In the genomic region with DNA sequence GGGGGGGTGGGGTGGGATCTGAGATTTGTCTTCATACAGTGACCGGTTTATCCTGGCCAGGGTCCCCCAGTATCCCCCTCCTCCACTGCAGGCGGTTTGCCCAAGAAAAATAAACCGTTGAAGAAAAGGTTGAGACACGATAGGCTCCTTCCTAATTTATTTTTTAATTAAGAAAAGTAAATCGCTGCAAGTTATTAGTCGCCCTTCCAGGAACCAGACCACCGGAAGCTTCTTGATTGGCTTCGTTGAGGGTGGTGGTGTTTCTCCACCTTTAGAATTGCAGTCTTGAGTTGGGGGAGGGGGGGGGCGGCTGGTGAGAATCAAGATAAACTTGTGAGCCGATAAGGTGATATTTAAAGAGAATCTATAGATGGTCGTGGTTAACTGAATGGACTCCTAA, we compare ENCODE assay signal across 8 mouse cellular contexts. TPM values are rescaled to one million over a fixed set of nuclear protein-coding genes. Genes with fewer than 3 reads are reported as not detected.
DNase-seq lines count a peak whose midpoint lies in the region; ATAC-seq lines count a peak whose summit lies in the region.

No protein-coding gene starts in this region.

- peaks cover 80% of the 10 kb centered on the region for H3K4me1 ChIP-seq in kidney, embryonic 15.5 days
- peaks cover 69% of the 10 kb centered on the region for H3K4me1 ChIP-seq in embryonic facial prominence, embryonic 10.5 days
- H3K4me1 ChIP-seq in intestine, embryonic 16.5 days (ENCODE audit: control insufficient read depth, insufficient read depth, low read length), result peaks cover 39% of the 10 kb centered on the region
- peaks cover 80% of the 10 kb centered on the region for H3K4me1 ChIP-seq in neural tube, embryonic 13.5 days (replicated peaks)

- ATAC-seq in kidney, embryonic 15.5 days (replicated peaks; ENCODE audit: low FRiP score), result no peak
- ATAC-seq in intestine, embryonic 16.5 days, result no peak
- ATAC-seq in neural tube, embryonic 13.5 days (ENCODE audit: low read depth), result no peak
- ATAC-seq in cerebellum, adult (ENCODE audit: insufficient number of reproducible peaks, low FRiP score, low TSS enrichment), result no peak

- no peaks in the 10 kb centered on the region for H3K9me3 ChIP-seq in kidney, embryonic 15.5 days (replicated peaks)
- H3K9me3 ChIP-seq in embryonic facial prominence, embryonic 10.5 days, result no peaks in the 10 kb centered on the region
- H3K9me3 ChIP-seq in intestine, embryonic 16.5 days (ENCODE audit: control insufficient read depth, low read length), result no peaks in the 10 kb centered on the region
- no peaks in the 10 kb centered on the region for H3K9me3 ChIP-seq in neural tube, embryonic 13.5 days

- H3K27me3 ChIP-seq in kidney, embryonic 15.5 days, result no peaks in the 10 kb centered on the region
- no peaks in the 10 kb centered on the region for H3K27me3 ChIP-seq in embryonic facial prominence, embryonic 10.5 days (replicated peaks; ENCODE audit: low read depth, poor library complexity, severe bottlenecking)
- H3K27me3 ChIP-seq in intestine, embryonic 16.5 days (replicated peaks; ENCODE audit: control insufficient read depth, insufficient read depth, low read length), result peaks cover 6% of the 10 kb centered on the region
- peaks cover 62% of the 10 kb centered on the region for H3K27me3 ChIP-seq in neural tube, embryonic 13.5 days

- WGBS in kidney, embryonic 15.5 days, result under 1% methylated on average over 11 of the region's 11 CpGs
- under 1% methylated on average over 11 of the region's 11 CpGs for WGBS in embryonic facial prominence, embryonic 10.5 days
- WGBS in intestine, embryonic 16.5 days, result 8% methylated on average over 11 of the region's 11 CpGs
- WGBS in neural tube, embryonic 13.5 days, result under 1% methylated on average over 11 of the region's 11 CpGs

- peak overlapping the region; percentile 89 for H3K4me2 ChIP-seq in kidney, embryonic 15.5 days
- H3K4me2 ChIP-seq in intestine, embryonic 16.5 days (ENCODE audit: low read depth, low read length), result peak overlapping the region; percentile 85
- peak overlapping the region; percentile 96 for H3K4me2 ChIP-seq in neural tube, embryonic 13.5 days

- H3K4me3 ChIP-seq in kidney, embryonic 15.5 days (replicated peaks), result peak overlapping the region; percentile 73
- H3K4me3 ChIP-seq in embryonic facial prominence, embryonic 10.5 days, result peak overlapping the region; percentile 77
- peak overlapping the region; percentile 67 for H3K4me3 ChIP-seq in intestine, embryonic 16.5 days (ENCODE audit: low read length)
- peak overlapping the region; percentile 55; the same call in 1 of the 2 replicates for H3K4me3 ChIP-seq in neural tube, embryonic 13.5 days

- H3K27ac ChIP-seq in kidney, embryonic 15.5 days, result peak overlapping the region; percentile 97
- H3K27ac ChIP-seq in embryonic facial prominence, embryonic 10.5 days (replicated peaks), result peak overlapping the region; percentile 98
- peak overlapping the region; percentile 65 for H3K27ac ChIP-seq in intestine, embryonic 16.5 days (ENCODE audit: low read length)
- H3K27ac ChIP-seq in neural tube, embryonic 13.5 days (replicated peaks), result peak overlapping the region; percentile 65; the same call in 1 of the 2 replicates

- no peak overlapping the region; the same call in 1 of the 2 replicates for H3K9ac ChIP-seq in kidney, embryonic 15.5 days
- 0 out of 2 replicates have a peak overlapping the region, but pooled peaks have one; percentile 85 for H3K9ac ChIP-seq in intestine, embryonic 16.5 days (ENCODE audit: low read depth, low read length)
- H3K9ac ChIP-seq in neural tube, embryonic 13.5 days, result no peak overlapping the region

- peaks cover 18% of the 10 kb centered on the region for H3K36me3 ChIP-seq in kidney, embryonic 15.5 days
- peaks cover 23% of the 10 kb centered on the region for H3K36me3 ChIP-seq in embryonic facial prominence, embryonic 10.5 days (replicated peaks)
- peaks cover 5% of the 10 kb centered on the region; the same call in 1 of the 2 replicates for H3K36me3 ChIP-seq in intestine, embryonic 16.5 days (ENCODE audit: control insufficient read depth, insufficient read depth, low read length)
- no peaks in the 10 kb centered on the region for H3K36me3 ChIP-seq in neural tube, embryonic 13.5 days

- DNase-seq in kidney, postnatal 4 days, result no peak
- no peak for DNase-seq in embryonic facial prominence, embryonic 10.5 days (ENCODE audit: low spot score)
- DNase-seq in spleen, postnatal 4 days (ENCODE audit: low spot score in 2 of 2), result no peak
- DNase-seq in kidney, adult 11 months, result no peak

RNA-seq across cellular contexts. Expression of a gene that starts 0.9 kb away (rescaled TPM):
- 229 and 245 TPM in 2 replicates for polyA plus RNA-seq in kidney, embryonic 15.5 days (2015; fragmentation: Nextera tagmentation; extraction: Ambion mirVana)
- 191 and 194 TPM in 2 replicates for polyA plus RNA-seq in embryonic facial prominence, embryonic 10.5 days (2016; fragmentation: Nextera tagmentation; extraction: Ambion mirVana)
- 59.3 and 72.2 TPM in 2 replicates for polyA plus RNA-seq in intestine, embryonic 16.5 days (2015; fragmentation: Nextera tagmentation; extraction: Ambion mirVana)
- 31.1 and 50.8 TPM in 2 replicates for polyA plus RNA-seq in neural tube, embryonic 13.5 days (2015; fragmentation: Nextera tagmentation; extraction: Ambion mirVana)

RNA-seq across cellular contexts. Expression of a gene that starts 25.7 kb away (rescaled TPM):
- 25.8 and 27.9 TPM in 2 replicates for polyA plus RNA-seq in kidney, embryonic 15.5 days (2015; fragmentation: Nextera tagmentation; extraction: Ambion mirVana)
- 25.4 and 26.0 TPM in 2 replicates for polyA plus RNA-seq in embryonic facial prominence, embryonic 10.5 days (2016; fragmentation: Nextera tagmentation; extraction: Ambion mirVana)
- 22.7 and 24.4 TPM in 2 replicates for polyA plus RNA-seq in intestine, embryonic 16.5 days (2015; fragmentation: Nextera tagmentation; extraction: Ambion mirVana)
- 33.8 and 36.3 TPM in 2 replicates for polyA plus RNA-seq in neural tube, embryonic 13.5 days (2015; fragmentation: Nextera tagmentation; extraction: Ambion mirVana)

RNA-seq across cellular contexts. Expression of a gene that starts 44.3 kb away (rescaled TPM):
- 2.3 and 2.4 TPM in 2 replicates for polyA plus RNA-seq in kidney, embryonic 15.5 days (2015; fragmentation: Nextera tagmentation; extraction: Ambion mirVana)
- polyA plus RNA-seq in embryonic facial prominence, embryonic 10.5 days (2016; fragmentation: Nextera tagmentation; extraction: Ambion mirVana), result 17.5 and 19.7 TPM in 2 replicates
- polyA plus RNA-seq in intestine, embryonic 16.5 days (2015; fragmentation: Nextera tagmentation; extraction: Ambion mirVana), result 0.15 and 0.33 TPM in 2 replicates
- polyA plus RNA-seq in neural tube, embryonic 13.5 days (2015; fragmentation: Nextera tagmentation; extraction: Ambion mirVana), result 27.4 and 29.1 TPM in 2 replicates
